Mouse (Mus musculus): Measurements from ENCODE around the gene Bcl9.

DNA sequence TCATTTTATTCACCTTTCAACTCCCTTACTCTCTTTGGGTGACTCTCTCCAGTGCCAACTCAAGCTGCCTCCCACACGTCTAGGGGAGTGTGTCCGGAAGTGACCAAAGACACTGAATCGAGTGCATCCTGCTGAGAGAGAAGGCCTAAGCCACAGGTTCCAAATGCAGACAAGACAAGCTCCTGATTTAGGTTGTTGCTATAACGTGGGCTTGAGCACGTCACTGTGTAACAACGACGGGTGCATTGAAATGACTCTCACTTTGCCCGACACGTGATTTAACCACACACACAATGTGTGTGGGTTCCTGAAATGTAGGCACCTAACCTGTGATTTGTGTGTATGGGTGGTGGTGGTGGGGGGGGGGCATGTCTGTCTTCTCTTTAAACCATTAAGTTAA, 3.4 kb downstream of the Bcl9 start:
- no peak for TF ChIP-seq POLR2A (IDR thresholded peaks at IDR 0.05; ENCODE audit: borderline replicate concordance, control insufficient read depth, low read depth, low read length)
- TF ChIP-seq CTCF (IDR thresholded peaks at IDR 0.05; ENCODE audit: control insufficient read depth, insufficient read depth, low read length): no peak

Data from bone marrow, adult 2 months (tissue).